Mouse (Mus musculus) urinary bladder, postnatal 36 days (tissue): ENCODE results near the gene Fbxw9.
A peak's percentile ranks its signal among the peaks of the same experiment; 100 is the strongest.

Source experiments
- DNase-seq, 2 experiments: peaks; one replicate each; pipeline ENCODE4 v3.0.0; 2022; ENCODE audit warnings: low spot score in 2 of 2, mixed read lengths in 1 of 2

Gene Fbxw9

DNA sequence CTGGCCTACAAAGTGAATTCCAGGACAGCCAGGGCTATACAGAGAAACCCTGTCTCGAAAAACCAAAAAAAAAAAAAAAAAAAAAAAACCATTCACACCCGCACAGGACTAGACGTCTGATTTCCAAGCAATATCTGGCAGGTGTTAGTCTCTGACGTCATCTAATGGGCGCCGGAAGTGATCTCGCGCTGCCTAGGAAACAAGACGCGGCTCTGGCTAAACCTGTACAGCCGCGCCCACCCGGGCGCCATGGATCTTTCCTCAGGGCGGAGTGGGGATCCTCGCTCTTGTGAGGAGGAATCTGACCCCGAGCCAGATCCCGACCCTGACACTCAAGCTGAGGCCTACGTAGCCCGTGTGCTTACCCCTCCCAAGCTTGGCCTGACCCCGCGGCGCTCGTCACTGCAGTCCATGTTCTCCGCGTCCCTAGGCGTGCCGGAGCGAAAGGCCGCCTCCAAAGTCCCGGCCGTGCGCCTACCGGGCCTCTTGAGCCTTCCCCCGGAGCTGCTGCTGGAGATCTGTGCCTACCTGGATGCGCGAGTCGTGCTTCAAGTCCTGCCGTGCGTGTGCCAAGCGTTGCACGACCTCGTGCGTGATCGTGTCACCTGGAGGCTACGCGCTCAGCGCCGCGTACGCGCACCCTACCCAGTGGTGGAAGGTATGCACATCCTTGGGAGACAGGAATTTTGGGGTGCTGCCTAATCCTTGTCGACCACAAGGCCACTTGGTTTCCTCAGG is at the start of gene Fbxw9:
Gene Fbxw9, plus strand, starts transcription at position 177 of the 738 bp plus-strand sequence.
- DNase-seq, result peak; percentile 86 to 89

DNA sequence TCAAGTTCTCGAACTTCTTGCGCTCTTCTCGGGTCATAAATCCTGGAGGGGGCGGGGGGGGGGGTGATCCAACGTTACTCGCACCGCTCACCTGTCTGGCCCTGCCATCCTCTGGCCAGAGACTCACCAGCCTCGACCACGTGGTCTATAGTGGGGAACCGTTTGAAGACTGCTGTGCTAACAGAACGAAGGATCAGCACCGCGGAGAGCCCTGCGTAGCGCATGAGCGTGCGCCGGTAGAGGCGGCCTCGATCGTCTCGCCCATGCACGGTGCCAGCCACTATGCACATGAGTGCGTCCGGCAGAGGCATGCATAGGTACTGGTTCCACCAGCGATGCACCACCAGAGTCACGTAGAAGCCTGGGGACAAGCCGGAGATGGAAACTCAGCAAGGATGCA is 48.6 kb upstream of the Fbxw9 start:
- DNase-seq, result no peak

GRCm38 (mm10) chr8:85013230-85013840 is 46.5 kb upstream of the Fbxw9 start:
- peak; percentile 68 to 71 for DNase-seq

- no peak for DNase-seq
These were observed 45.4 kb upstream of the Fbxw9 start, which contains the start of gene Best2 for GRCm38 (mm10) chr8:85014431-85014830. TSS of gene Best2 (minus strand) at chr8:85014531.

- DNase-seq, result peak; percentile 64 to 70
These were observed 43.1 kb upstream of the Fbxw9 start for GRCm38 (mm10) chr8:85016724-85017123.

DNA sequence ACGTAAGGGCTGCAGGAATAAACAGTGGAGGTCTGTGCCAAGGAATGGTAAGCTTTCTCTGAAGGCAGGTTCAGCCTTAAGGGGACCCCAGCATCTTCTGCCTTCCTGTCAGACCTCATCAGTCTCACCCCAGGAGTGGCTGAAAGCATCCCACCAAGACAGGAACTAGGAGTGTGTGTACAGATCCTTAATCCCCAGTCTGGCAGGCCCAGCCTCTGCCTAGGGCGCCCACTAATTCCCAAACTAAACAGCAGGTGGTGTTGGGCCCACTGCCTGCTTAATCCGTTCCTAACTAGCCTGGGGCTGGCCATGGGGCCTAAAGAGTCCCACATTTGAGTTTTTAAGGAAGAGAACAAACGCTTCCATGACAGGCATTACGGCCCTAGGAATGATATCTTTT is 42.6 kb upstream of the Fbxw9 start:
- DNase-seq, result no peak

DNA sequence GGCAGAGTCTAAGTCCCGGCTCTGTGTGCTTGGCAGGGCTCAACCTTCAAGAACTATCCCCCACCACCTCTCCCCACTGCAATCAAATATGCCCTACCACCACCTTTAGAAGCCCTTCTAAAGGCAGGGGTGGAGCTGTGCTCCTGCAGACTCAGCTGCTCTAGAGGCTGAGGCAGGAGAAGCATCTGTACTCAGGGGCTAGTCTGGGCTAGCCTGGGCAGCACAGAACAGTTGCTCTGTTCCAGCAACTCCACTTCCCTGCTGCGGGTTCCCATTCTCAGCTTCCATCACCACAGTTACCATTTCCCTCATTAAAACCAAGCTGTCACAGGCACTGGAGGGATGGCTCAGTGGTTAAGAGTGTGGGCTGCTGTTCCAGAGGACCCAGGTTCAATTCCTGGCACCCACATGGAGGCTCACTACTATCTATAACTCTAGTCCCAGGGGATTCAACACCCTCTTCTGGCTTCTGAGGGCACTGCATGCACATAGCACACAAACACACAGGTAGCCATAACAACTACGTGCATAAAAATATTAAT is 38.3 kb upstream of the Fbxw9 start:
- no peak for DNase-seq

DNA sequence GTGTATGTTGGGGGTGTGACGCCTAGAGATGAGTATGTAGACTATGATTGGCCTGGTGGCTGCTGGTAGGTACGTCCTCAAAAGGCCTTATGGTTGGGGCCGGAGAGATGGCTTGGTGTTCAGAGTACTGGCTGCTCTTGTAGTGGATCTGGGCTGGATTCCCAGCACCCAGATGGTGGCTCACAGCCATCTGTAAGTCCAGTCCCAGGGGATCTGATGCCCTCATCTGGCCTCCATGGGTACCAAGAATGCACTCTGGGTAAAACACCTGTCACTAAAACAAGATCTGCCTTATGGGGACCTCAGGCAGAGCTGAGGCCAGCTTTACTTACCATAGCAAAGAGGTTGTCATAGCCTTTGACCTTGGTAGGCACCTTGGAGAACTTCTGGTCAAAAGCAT is 36.0 kb upstream of the Fbxw9 start:
- DNase-seq, result no peak

DNA sequence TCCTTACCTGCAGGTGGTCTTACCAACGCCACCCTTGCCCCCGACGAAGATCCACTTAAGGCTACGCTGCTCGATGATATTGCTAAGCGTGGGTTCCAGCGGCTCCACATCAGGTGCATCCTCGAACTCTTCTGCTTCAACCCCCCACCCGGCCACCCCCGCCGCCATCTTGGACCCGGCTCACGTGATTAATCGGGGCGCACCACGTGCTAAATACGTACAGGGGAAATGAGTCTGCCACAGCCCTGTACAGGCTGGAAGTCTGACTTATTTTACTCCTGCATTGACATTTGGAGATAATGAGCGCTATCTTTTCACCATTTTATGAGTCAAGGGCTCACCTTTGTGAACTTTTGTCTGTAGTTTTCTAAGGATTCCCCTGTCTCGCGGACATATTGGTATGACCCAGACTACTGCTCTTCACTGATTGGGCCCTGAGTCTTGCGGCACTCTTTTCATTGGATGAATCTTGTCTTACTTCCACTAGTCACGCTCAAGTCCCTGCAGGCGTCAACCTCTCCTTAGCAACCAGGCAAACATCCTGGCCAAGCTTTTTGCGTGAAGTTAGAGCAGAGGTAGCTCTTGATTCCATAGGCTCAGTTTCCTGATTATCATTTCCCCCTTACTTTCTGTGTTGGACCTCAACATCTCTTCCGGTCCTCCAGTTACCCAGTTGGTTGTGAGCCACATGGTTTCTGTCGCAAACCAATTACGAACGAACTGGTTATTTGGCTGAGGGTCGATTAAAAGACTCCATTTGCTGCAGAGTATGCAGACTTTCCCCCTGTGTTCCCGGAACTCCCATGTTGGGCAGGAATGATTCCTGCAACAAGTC is 34.5 kb upstream of the Fbxw9 start, which contains the start of gene Asna1:
Gene Asna1, minus strand, starts transcription at position 184 of the 835 bp plus-strand sequence.
- DNase-seq, result peak; percentile 66 to 79

DNA sequence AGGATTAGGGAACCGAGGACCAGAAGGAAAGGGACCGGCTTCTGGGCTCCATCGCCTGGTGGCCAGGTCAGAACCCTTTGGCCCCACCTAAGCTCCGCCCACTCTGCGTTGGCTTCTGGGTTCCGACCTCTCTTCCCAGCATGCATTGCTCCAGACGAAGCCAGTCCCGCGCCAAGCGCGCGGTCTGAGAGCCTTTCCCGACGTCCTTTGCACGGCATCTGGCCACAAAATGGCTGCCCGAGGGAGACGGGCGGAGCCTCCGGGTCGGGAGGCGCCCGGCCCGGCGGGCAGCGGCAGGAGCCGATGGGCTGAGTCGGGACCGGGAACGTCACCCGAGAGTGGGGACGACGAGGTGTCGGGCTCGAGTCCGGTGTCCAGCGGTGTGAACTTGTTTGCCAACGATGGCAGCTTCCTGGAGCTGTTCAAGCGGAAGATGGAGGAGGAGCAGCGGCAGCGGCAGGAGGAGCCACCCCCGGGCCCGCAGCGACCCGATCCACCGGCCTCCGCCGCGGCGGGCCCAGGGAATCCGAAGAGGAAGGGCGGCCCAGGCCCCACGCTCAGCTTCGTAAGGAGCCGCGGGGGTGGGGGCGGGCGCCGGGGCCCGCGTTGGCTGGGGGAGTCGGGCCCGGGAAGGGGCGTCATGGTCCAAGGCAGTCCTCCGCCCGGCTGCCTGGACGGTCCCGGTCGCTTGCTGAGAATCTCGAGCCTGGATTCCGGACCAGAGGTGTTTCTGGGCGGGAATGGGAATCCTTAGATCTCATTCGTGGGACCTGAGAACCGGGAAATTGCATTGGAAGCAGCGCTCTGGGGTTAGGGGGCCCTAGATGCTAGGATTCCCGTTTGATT is 33.0 kb upstream of the Fbxw9 start, which contains the start of gene Trir:
Gene Trir, plus strand, starts transcription at position 154 of the 846 bp plus-strand sequence.
- peak; percentile 96 to 97 for DNase-seq

- DNase-seq, result no peak
These were observed 32.4 kb upstream of the Fbxw9 start for GRCm38 (mm10) chr8:85027516-85027855.

GRCm38 (mm10) chr8:85027922-85028321 is 31.9 kb upstream of the Fbxw9 start:
- no peak for DNase-seq

DNA sequence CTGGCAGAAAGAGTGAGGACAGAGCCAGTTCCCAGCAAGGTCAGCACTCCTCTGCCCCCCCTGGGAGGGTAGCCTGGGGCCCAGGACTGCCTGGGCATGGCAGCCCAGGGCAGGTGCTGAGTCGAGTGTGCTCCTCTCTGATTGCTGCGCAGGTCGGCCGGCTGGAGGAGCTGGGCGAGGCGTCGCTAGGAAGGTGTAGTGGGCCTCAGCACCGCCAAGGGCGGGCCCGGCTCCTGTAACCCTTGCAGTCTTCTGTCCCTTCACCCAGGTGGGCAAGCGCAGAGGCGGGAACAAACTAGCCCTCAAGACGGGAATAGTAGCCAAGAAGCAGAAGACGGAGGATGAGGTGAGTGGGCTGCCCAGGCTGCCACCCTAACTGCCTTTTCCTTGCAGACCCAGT is 30.6 kb upstream of the Fbxw9 start:
- DNase-seq, result no peak

DNA sequence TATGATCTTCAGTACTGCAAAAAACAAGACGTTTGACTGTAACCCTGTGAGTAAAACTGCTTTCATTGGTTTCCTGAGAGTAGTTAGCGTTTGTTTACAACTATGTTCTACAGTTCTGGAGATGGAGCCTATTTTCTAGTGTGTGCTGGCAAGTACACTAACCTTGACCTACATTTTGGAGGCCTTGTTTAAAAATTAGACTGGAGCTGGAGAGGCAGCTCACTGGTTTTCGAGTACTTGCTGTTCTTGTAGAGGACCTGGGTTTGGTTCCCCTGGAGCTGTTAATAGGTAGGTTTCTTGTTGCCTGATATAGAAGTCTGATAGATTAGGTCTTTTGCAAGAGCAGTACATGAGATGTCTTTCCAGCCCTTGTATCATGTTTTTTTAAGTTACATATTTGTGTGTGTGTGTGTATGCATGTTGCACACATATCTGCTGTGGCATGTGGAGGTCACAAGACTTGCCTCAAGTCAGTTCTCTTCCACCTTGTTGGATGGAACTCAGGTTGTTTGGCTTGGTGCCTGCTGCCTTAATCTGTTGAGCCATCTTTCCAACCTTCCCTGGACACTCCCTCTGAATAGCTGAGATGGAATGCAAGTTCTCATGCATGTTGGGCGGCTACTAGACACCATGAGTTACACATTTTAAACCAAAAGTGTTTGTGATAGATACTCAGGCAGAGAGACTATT is 27.1 kb upstream of the Fbxw9 start:
- DNase-seq, result no peak

DNA sequence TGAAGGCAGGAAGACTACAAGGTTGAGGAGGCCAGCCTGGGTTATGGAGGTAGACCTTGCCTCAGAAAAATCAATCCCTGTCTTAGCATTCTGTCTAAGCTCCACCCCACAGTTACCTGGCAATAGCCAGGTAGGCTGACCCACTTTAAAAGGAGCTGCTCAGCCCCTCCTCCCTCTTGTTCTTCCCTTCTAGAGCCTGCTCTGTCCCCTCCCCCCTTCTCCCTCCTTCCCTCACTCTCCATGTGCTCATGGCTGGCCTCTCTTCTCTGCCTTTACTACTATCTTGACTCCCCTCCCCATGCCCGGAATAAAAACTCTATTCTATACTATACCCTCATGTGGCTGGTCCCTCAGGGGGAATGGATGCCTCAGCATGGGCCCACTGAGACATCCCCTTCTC is 26.0 kb upstream of the Fbxw9 start:
- DNase-seq, result no peak

- peak; percentile 45 to 59 for DNase-seq
These were observed 25.1 kb upstream of the Fbxw9 start for GRCm38 (mm10) chr8:85034764-85035163.

GRCm38 (mm10) chr8:85035165-85035727 is 24.6 kb upstream of the Fbxw9 start:
- no peak for DNase-seq

DNA sequence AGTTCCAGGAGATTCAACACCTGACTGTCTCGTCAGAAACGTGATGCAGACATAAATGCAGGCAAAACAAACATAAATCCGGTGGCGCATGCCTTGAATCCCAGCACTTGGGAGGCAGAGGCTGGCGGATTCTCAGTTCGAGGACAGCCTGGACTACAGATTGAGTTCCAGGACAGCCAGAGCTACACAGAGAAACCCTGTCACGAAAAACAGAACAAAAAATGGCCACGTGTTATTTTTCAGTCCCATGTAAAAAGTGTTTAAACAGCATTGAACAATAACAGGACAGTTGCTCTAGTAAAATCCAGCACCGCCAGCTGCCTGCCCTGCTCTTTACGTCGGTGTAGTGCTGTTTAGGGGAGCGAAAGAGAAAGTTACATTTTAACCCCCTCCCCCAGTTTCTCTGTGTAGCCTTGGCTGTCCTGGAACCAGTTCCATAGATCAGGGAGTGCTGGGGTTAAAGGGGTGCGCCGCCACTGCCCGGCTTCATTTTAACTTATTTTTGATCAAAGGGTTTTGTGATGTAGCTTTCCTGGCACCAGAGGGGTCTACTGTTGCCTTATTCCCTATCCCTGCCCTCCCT is 24.0 kb upstream of the Fbxw9 start:
- DNase-seq, result no peak

- DNase-seq, result no peak
These were observed 23.5 kb upstream of the Fbxw9 start for GRCm38 (mm10) chr8:85036381-85036717.
